Mouse (Mus musculus): ENCODE results near the gene Olfr482.

GRCm38 (mm10) chr7:108127349-108127748 is 30.0 kb upstream of the Olfr482 start, which contains the start of gene Olfr484:
- TF ChIP-seq MAFK (IDR thresholded peaks at IDR 0.05; ENCODE audit: borderline replicate concordance, low read depth, low read length): no peak
- no peak for TF ChIP-seq POLR2A (IDR thresholded peaks at IDR 0.05; ENCODE audit: control insufficient read depth in 1 of 2, insufficient read depth in 1 of 2, low read depth in 1 of 2, low read length in 2 of 2, poor library complexity in 1 of 2)
